Mouse (Mus musculus) kidney, adult 2 months (tissue): ENCODE data around the gene Tfap2b.

ENCODE experiments used
- CTCF ChIP-seq: fragments of 200-500 bp; conservative IDR thresholded peaks from 2 replicates; pipeline ENCODE4 v1.5.1; 2011; ENCODE audit warnings: low read depth, mild to moderate bottlenecking, control low read depth, low read length, moderate library complexity, mixed read lengths; ENCODE audit not compliant: insufficient read depth, insufficient read length
- POLR2A ChIP-seq: fragments of 200-500 bp; IDR thresholded peaks from one replicate; pipeline ENCODE4 v1.6.1; 2011; ENCODE audit warnings: low read depth, low read length, control low read depth

DNA sequence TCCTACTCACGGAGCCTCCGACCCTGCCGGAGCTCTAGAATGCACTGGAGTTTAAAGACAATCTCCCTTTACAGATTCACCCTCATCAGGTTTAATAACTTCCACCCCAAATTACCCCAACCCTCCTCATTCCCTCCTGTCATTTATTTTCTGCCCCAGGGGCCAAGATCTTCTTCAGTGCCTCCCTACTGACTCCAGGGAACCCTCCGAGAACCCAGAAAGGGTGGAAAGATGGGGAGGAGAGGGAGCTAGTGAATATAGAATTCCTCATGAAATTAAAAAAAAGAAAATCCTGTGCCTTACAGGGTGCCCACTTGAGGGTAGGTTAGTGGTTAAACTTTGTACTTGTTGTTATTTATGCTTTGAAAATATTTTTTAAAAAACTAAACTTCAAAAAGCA lies 1.1 kb upstream of the Tfap2b start:
- TF ChIP-seq POLR2A (no peak), CTCF (no peak)
